Mouse (Mus musculus) thymus, adult 2 months (tissue): ENCODE data around the gene Mpp3. TPM values are rescaled to one million over a fixed set of nuclear protein-coding genes. Genes with fewer than 3 reads are reported as not detected.

ENCODE experiments used
- DNase-seq: peaks from one replicate; pipeline ENCODE4 v3.0.0; 2021
- H3K27ac ChIP-seq: fragments of 200-500 bp; 2 replicates; pipeline ENCODE4 v1.5.1; 2012; ENCODE audit warnings: low read length, control low read depth; ENCODE audit not compliant: control insufficient read depth, insufficient read depth
- H3K27me3 ChIP-seq: fragments of 200-500 bp; 2 replicates; pipeline ENCODE4 v1.6.1; 2012; ENCODE audit warnings: mild to moderate bottlenecking, low read length, moderate library complexity, mixed read lengths; ENCODE audit not compliant: control insufficient read depth, insufficient read depth
- H3K36me3 ChIP-seq: fragments of 200-500 bp; 2 replicates; pipeline ENCODE4 v1.6.1; 2012; ENCODE audit warnings: mild to moderate bottlenecking, low read length, moderate library complexity; ENCODE audit not compliant: control insufficient read depth, insufficient read depth
- H3K4me1 ChIP-seq: fragments of 200-500 bp; replicated peaks from 2 replicates; pipeline ENCODE4 v1.6.1; 2012; ENCODE audit warnings: low read length; ENCODE audit not compliant: control insufficient read depth, insufficient read depth
- H3K4me3 ChIP-seq: fragments of 200-500 bp; 2 replicates; pipeline ENCODE4 v1.5.1; 2012; ENCODE audit warnings: mild to moderate bottlenecking, low read length, control low read depth, moderate library complexity; ENCODE audit not compliant: control insufficient read depth, insufficient read depth
- CTCF ChIP-seq: fragments of 200-500 bp; IDR thresholded peaks from 2 replicates; pipeline ENCODE4 v1.5.1; 2012; ENCODE audit warnings: mild to moderate bottlenecking, control low read depth, low read length, moderate library complexity, borderline replicate concordance; ENCODE audit not compliant: control insufficient read depth, poor library complexity, insufficient read depth; ENCODE audit errors: extremely low read depth
- POLR2A ChIP-seq: fragments of 200-500 bp; IDR thresholded peaks from 2 replicates; pipeline ENCODE4 v1.6.1; 2012; ENCODE audit warnings: mild to moderate bottlenecking, low read length, control low read depth, moderate library complexity; ENCODE audit not compliant: control insufficient read depth, poor library complexity, insufficient read depth; ENCODE audit errors: extremely low read depth
- WGBS: fragments of 180-500 bp; shearing (Covaris S2); methylation state at CpG from one replicate; pipeline ENCODE4 v1.1.7; 2018; 5-methylcytosine and 5-hydroxymethylcytosine counted together
- polyA plus RNA-seq: library from polyadenylated mRNA; depleted of rRNA; stranded (reverse); fragments of >200 nt; gene quantifications from 2 replicates; pipeline ENCODE4 v1.2.3, GENCODE M21; 2012

Mpp3 gene
- polyA plus RNA-seq, 1 experiment, result 0.50 TPM

- H3K27ac ChIP-seq, result no peak overlapping the region
- H3K36me3 ChIP-seq, result no peaks in the 10 kb centered on the region
- H3K27me3 ChIP-seq, result no peaks in the 10 kb centered on the region
- H3K4me1 ChIP-seq, result no peaks in the 10 kb centered on the region
- TF ChIP-seq POLR2A (no peak), CTCF (peak; percentile 85)
- 2% methylated on average over 9 of the region's 9 CpGs for WGBS
- no peak overlapping the region for H3K4me3 ChIP-seq
- peak; percentile 59 for DNase-seq
Measured at GRCm38 (mm10) chr11:102040138-102040524, 11.9 kb upstream of the Mpp3 start.

GRCm38 (mm10) chr11:102039487-102040137, 11.4 kb upstream of the Mpp3 start:
- Histone ChIP-seq H3K4me1 (no peaks in the 10 kb centered on the region), H3K4me3 (no peak overlapping the region), H3K27ac (no peak overlapping the region), H3K27me3 (no peaks in the 10 kb centered on the region), H3K36me3 (no peaks in the 10 kb centered on the region)
- TF ChIP-seq POLR2A (no peak), CTCF (no peak)
- no peak for DNase-seq
- WGBS, result 76% methylated on average over 13 of the region's 13 CpGs

- DNase-seq, result no peak
- Histone ChIP-seq H3K27me3 (no peaks in the 10 kb centered on the region), H3K27ac (no peak overlapping the region), H3K4me3 (no peak overlapping the region), H3K36me3 (no peaks in the 10 kb centered on the region), H3K4me1 (no peaks in the 10 kb centered on the region)
- no peak for TF ChIP-seq CTCF
- no peak for TF ChIP-seq POLR2A
- WGBS, result 90% methylated on average over 6 of the region's 6 CpGs
Measured at GRCm38 (mm10) chr11:102037789-102038188, 9.5 kb upstream of the Mpp3 start.

GRCm38 (mm10) chr11:102036336-102036735, 8.1 kb upstream of the Mpp3 start:
- Histone ChIP-seq H3K4me1 (no peaks in the 10 kb centered on the region), H3K27ac (no peak overlapping the region), H3K4me3 (no peak overlapping the region), H3K27me3 (no peaks in the 10 kb centered on the region), H3K36me3 (no peaks in the 10 kb centered on the region)
- TF ChIP-seq CTCF (no peak), POLR2A (no peak)
- 93% methylated on average over 7 of the region's 7 CpGs for WGBS
- DNase-seq, result no peak

GRCm38 (mm10) chr11:102035456-102035960, 7.2 kb upstream of the Mpp3 start:
- no peak for DNase-seq
- H3K27me3 ChIP-seq, result no peaks in the 10 kb centered on the region
- no peak for TF ChIP-seq POLR2A
- H3K36me3 ChIP-seq, result no peaks in the 10 kb centered on the region
- no peak overlapping the region for H3K27ac ChIP-seq
- no peak overlapping the region for H3K4me3 ChIP-seq
- WGBS, result 96% methylated on average over 5 of the region's 5 CpGs
- no peaks in the 10 kb centered on the region for H3K4me1 ChIP-seq

GRCm38 (mm10) chr11:102034887-102035286, 6.6 kb upstream of the Mpp3 start:
- H3K27ac ChIP-seq, result no peak overlapping the region
- TF ChIP-seq CTCF, result no peak
- TF ChIP-seq POLR2A, result no peak
- 94% methylated on average over 8 of the region's 8 CpGs for WGBS
- H3K4me3 ChIP-seq, result no peak overlapping the region
- no peak for DNase-seq
- no peaks in the 10 kb centered on the region for H3K36me3 ChIP-seq
- no peaks in the 10 kb centered on the region for H3K27me3 ChIP-seq
- H3K4me1 ChIP-seq, result no peaks in the 10 kb centered on the region

- WGBS, result 94% methylated on average over 12 of the region's 12 CpGs
- no peak overlapping the region for H3K27ac ChIP-seq
- no peaks in the 10 kb centered on the region; the same call in 1 of the 2 replicates for H3K27me3 ChIP-seq
- no peaks in the 10 kb centered on the region for H3K36me3 ChIP-seq
- H3K4me3 ChIP-seq, result no peak overlapping the region
- no peaks in the 10 kb centered on the region for H3K4me1 ChIP-seq
- no peak for DNase-seq
- no peak for TF ChIP-seq CTCF
- no peak for TF ChIP-seq POLR2A
Measured at GRCm38 (mm10) chr11:102033055-102033591, 4.9 kb upstream of the Mpp3 start.
